Mouse (Mus musculus): Measurements from ENCODE around the gene Efhd2.

DNA sequence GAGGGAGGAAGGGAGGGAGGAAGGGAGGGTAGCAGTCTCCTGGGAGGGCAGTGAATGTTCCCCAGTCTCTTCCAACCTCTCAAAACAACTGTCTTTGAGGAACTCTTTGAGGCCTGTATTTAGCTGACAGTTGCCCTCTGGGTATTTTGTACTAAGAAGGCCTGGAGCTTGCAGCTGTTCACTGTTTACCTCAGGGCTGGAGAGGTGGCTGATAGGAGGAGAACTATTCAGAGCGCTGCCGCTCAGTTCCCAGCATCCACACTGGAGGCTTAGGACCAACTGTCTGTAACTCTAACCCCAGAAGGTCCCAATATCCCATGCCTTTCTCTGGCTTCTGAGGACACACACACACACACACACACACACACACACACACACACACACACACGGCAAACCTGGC is 23.1 kb upstream of the Efhd2 start:
- no peak for TF ChIP-seq CTCF (IDR thresholded peaks at IDR 0.05; ENCODE audit: borderline replicate concordance, extremely low read depth, insufficient read depth, insufficient read length)
- no peak for TF ChIP-seq POLR2A (IDR thresholded peaks at IDR 0.05; ENCODE audit: borderline replicate concordance, extremely low read depth, insufficient read depth, insufficient read length, poor library complexity, severe bottlenecking)
